Mouse (Mus musculus) forebrain, embryonic 16.5 days (tissue): ENCODE results near the gene R3hdml. TPM values are rescaled to one million over a fixed set of nuclear protein-coding genes. Genes with fewer than 3 reads are reported as not detected.
A peak's percentile ranks its signal among the peaks of the same experiment; 100 is the strongest.

Experiments
- ATAC-seq: fragments of 200-750 bp; cut with Nextera tagmentation; 2 replicates; pipeline ENCODE4 v1.8.0; 2017; ENCODE audit warnings: mild to moderate bottlenecking, moderate library complexity
- H3K27ac ChIP-seq: fragments of 300-500 bp; sonication (generic); 2 replicates; pipeline ENCODE4 v1.5.1; 2014; ENCODE audit warnings: low read length, control low read depth
- H3K27me3 ChIP-seq: fragments of 300-500 bp; sonication (generic); replicated peaks from 2 replicates; pipeline ENCODE4 v1.6.1; 2014; ENCODE audit warnings: low read length; ENCODE audit not compliant: control insufficient read depth, insufficient read depth
- H3K36me3 ChIP-seq: fragments of 300-500 bp; sonication (generic); 2 replicates; pipeline ENCODE4 v1.6.1; 2014; ENCODE audit not compliant: control insufficient read depth, insufficient read depth
- H3K4me1 ChIP-seq: fragments of 300-500 bp; sonication (generic); replicated peaks from 2 replicates; pipeline ENCODE4 v1.6.1; 2014; ENCODE audit warnings: low read length; ENCODE audit not compliant: control insufficient read depth, insufficient read depth
- H3K4me2 ChIP-seq: fragments of 300-500 bp; sonication (generic); 2 replicates; pipeline ENCODE4 v1.6.1; 2014; ENCODE audit warnings: mild to moderate bottlenecking, low read length, control low read depth
- H3K4me3 ChIP-seq: fragments of 300-500 bp; sonication (generic); replicated peaks from 2 replicates; pipeline ENCODE4 v1.5.1; 2014; ENCODE audit warnings: mild to moderate bottlenecking, low read length, control low read depth
- H3K9ac ChIP-seq: fragments of 300-500 bp; sonication (generic); replicated peaks from 2 replicates; pipeline ENCODE4 v1.6.1; 2014; ENCODE audit warnings: low read depth, low read length, control low read depth
- H3K9me3 ChIP-seq: fragments of 300-500 bp; sonication (generic); 2 replicates; pipeline ENCODE4 v1.6.1; 2016; ENCODE audit warnings: low read length; ENCODE audit not compliant: control insufficient read depth
- WGBS: fragments of 180-500 bp; shearing (Covaris S2); extraction: QIAGEN DNeasy Blood & Tissue Kit; methylation state at CpG from one replicate; pipeline ENCODE4 v1.1.7; 2014; 5-methylcytosine and 5-hydroxymethylcytosine counted together
- polyA plus RNA-seq: library from polyadenylated mRNA; unstranded; fragments of >200 nt; fragmentation: Nextera tagmentation; extraction: Ambion mirVana; gene quantifications from 2 replicates; pipeline ENCODE4 v1.2.1, GENCODE M21; 2015

R3hdml gene
- not detected in 2 replicates for polyA plus RNA-seq

- no peaks in the 10 kb centered on the region for H3K36me3 ChIP-seq
- ATAC-seq, result no peak
- no peaks in the 10 kb centered on the region for H3K9me3 ChIP-seq
- H3K4me2 ChIP-seq, result no peak within 1 kb of the TSS
- H3K27ac ChIP-seq, result no peak within 1 kb of the TSS
- no peak within 1 kb of the TSS for H3K4me3 ChIP-seq
- 81% methylated on average over 5 of the region's 5 CpGs for WGBS
- no peak within 1 kb of the TSS for H3K9ac ChIP-seq
- H3K4me1 ChIP-seq, result peaks cover 5% of the 10 kb centered on the region
- H3K27me3 ChIP-seq, result no peaks in the 10 kb centered on the region
Observed at GRCm38 (mm10) chr2:163492018-163492417, at the start of gene R3hdml. TSS of gene R3hdml (plus strand) at chr2:163492318.

GRCm38 (mm10) chr2:163443543-163443942 is 48.6 kb upstream of the R3hdml start:
- no peak overlapping the region for H3K9ac ChIP-seq
- H3K9me3 ChIP-seq, result no peaks in the 10 kb centered on the region
- H3K36me3 ChIP-seq, result peaks cover 10% of the 10 kb centered on the region
- H3K27me3 ChIP-seq, result no peaks in the 10 kb centered on the region
- no peak for ATAC-seq
- H3K4me1 ChIP-seq, result peaks cover 17% of the 10 kb centered on the region
- H3K27ac ChIP-seq, result no peak overlapping the region
- 74% methylated on average over 6 of the region's 6 CpGs for WGBS
- H3K4me3 ChIP-seq, result no peak overlapping the region
- H3K4me2 ChIP-seq, result no peak overlapping the region

- Histone ChIP-seq H3K9ac (no peak overlapping the region), H3K4me1 (peaks cover 17% of the 10 kb centered on the region), H3K36me3 (peaks cover 10% of the 10 kb centered on the region), H3K4me3 (no peak overlapping the region), H3K9me3 (no peaks in the 10 kb centered on the region), H3K4me2 (no peak overlapping the region), H3K27ac (no peak overlapping the region), H3K27me3 (no peaks in the 10 kb centered on the region)
- 75% methylated on average over 7 of the region's 7 CpGs for WGBS
- ATAC-seq, result no peak
Observed at GRCm38 (mm10) chr2:163444017-163444416, 48.1 kb upstream of the R3hdml start.

- 83% methylated on average over 12 of the region's 12 CpGs for WGBS
- H3K36me3 ChIP-seq, result peaks cover 14% of the 10 kb centered on the region
- no peak overlapping the region for H3K4me2 ChIP-seq
- ATAC-seq, result no peak
- H3K9me3 ChIP-seq, result no peaks in the 10 kb centered on the region
- H3K4me1 ChIP-seq, result peaks cover 6% of the 10 kb centered on the region
- H3K27me3 ChIP-seq, result no peaks in the 10 kb centered on the region
- no peak overlapping the region for H3K9ac ChIP-seq
- no peak overlapping the region for H3K27ac ChIP-seq
- H3K4me3 ChIP-seq, result no peak overlapping the region
Observed at GRCm38 (mm10) chr2:163447375-163447774, 44.7 kb upstream of the R3hdml start.

- ATAC-seq, result no peak
- Histone ChIP-seq H3K27ac (no peak overlapping the region), H3K4me3 (no peak overlapping the region), H3K9me3 (no peaks in the 10 kb centered on the region), H3K9ac (no peak overlapping the region), H3K4me1 (peaks cover 6% of the 10 kb centered on the region), H3K36me3 (peaks cover 21% of the 10 kb centered on the region), H3K4me2 (no peak overlapping the region), H3K27me3 (no peaks in the 10 kb centered on the region)
- WGBS, result 74% methylated on average over 3 of the region's 3 CpGs
Observed at GRCm38 (mm10) chr2:163449276-163449675, 42.8 kb upstream of the R3hdml start.

- Histone ChIP-seq H3K36me3 (peaks cover 29% of the 10 kb centered on the region), H3K4me1 (peaks cover 6% of the 10 kb centered on the region), H3K4me2 (no peak overlapping the region), H3K27me3 (no peaks in the 10 kb centered on the region), H3K27ac (no peak overlapping the region), H3K4me3 (no peak overlapping the region), H3K9me3 (no peaks in the 10 kb centered on the region), H3K9ac (no peak overlapping the region)
- ATAC-seq, result peak; percentile 79
- 54% methylated on average over 6 of the region's 6 CpGs for WGBS
Observed at GRCm38 (mm10) chr2:163450668-163451295, 41.3 kb upstream of the R3hdml start.

- no peak overlapping the region for H3K4me3 ChIP-seq
- 93% methylated on average over 6 of the region's 6 CpGs for WGBS
- ATAC-seq, result no peak
- H3K36me3 ChIP-seq, result peaks cover 18% of the 10 kb centered on the region
- no peak overlapping the region for H3K9ac ChIP-seq
- H3K4me1 ChIP-seq, result peaks cover 6% of the 10 kb centered on the region
- H3K27me3 ChIP-seq, result no peaks in the 10 kb centered on the region
- H3K27ac ChIP-seq, result no peak overlapping the region
- H3K9me3 ChIP-seq, result no peaks in the 10 kb centered on the region
- H3K4me2 ChIP-seq, result no peak overlapping the region
Observed at GRCm38 (mm10) chr2:163452738-163453137, 39.4 kb upstream of the R3hdml start.

- Histone ChIP-seq H3K4me3 (no peak overlapping the region), H3K4me1 (peaks cover 6% of the 10 kb centered on the region), H3K9ac (no peak overlapping the region), H3K27ac (no peak overlapping the region), H3K4me2 (no peak overlapping the region), H3K9me3 (no peaks in the 10 kb centered on the region), H3K27me3 (no peaks in the 10 kb centered on the region), H3K36me3 (peaks cover 18% of the 10 kb centered on the region)
- ATAC-seq, result no peak
- WGBS, result 94% methylated on average over 13 of the region's 13 CpGs
Observed at GRCm38 (mm10) chr2:163453378-163453777, 38.7 kb upstream of the R3hdml start.

GRCm38 (mm10) chr2:163458539-163459265 is 33.4 kb upstream of the R3hdml start:
- peaks cover 13% of the 10 kb centered on the region for H3K36me3 ChIP-seq
- WGBS, result 51% methylated on average over 27 of the region's 27 CpGs
- no peaks in the 10 kb centered on the region for H3K27me3 ChIP-seq
- peaks cover 7% of the 10 kb centered on the region for H3K4me1 ChIP-seq
- peak overlapping the region; percentile 35; the same call in 1 of the 2 replicates for H3K9ac ChIP-seq
- ATAC-seq, result 0 out of 2 replicates have a peak, but pooled peaks have one; percentile 31
- no peaks in the 10 kb centered on the region for H3K9me3 ChIP-seq
- H3K27ac ChIP-seq, result no peak overlapping the region
- peak overlapping the region; percentile 29 for H3K4me2 ChIP-seq
- H3K4me3 ChIP-seq, result peak overlapping the region; percentile 12; the same call in 1 of the 2 replicates
